Mouse (Mus musculus) MEL (cell line): ENCODE results near the gene Klhl3.

Source experiments
- E2F4 ChIP-seq: IDR thresholded peaks from 2 replicates; pipeline ENCODE4 v1.6.1; 2011; ENCODE audit warnings: low read depth, low read length, improper control_type of control experiment, borderline replicate concordance
- POLR2A ChIP-seq, 2 experiments: IDR thresholded peaks; 2 replicates each; pipeline ENCODE4 v1.6.1; 2011 to 2012; ENCODE audit warnings: low read length in 2 of 2, mild to moderate bottlenecking in 2 of 2, control low read depth in 1 of 2, improper control_type of control experiment in 1 of 2, low read depth in 1 of 2, moderate library complexity in 1 of 2; ENCODE audit not compliant: control insufficient read depth in 1 of 2, insufficient read depth in 1 of 2, poor library complexity in 1 of 2

DNA sequence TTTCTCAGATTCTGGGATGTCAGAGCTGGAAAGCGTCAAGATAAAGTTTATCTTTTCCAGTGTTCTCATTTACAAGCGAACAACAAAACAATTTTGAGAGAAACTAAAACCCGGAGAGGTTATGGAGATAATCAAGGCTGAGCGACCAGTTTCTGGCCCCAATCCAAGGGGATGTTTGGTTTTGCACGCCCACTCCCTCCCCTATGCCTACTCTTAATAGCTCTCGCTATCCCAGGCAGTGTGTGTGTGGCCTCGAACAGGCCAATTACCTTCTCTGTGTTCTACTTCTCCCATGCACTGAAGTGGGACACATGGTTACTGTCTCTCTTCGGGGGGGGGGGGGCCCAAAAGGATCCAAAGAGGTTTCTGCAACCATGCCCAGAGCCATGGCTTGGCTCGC, 132.7 kb downstream of the Klhl3 start:
- TF ChIP-seq POLR2A (IDR thresholded peaks at IDR 0.05; ENCODE audit: control insufficient read depth in 1 of 2, insufficient read depth in 1 of 2, low read depth in 1 of 2, low read length in 2 of 2, poor library complexity in 1 of 2): no peak
- no peak for TF ChIP-seq E2F4
